Mouse (Mus musculus) hindbrain, embryonic 11.5 days (tissue): ENCODE data around the gene I830077J02Rik. TPM values are rescaled to one million over a fixed set of nuclear protein-coding genes. Genes with fewer than 3 reads are reported as not detected.

Experiments
- ATAC-seq: fragments of 200-750 bp; cut with Nextera tagmentation; 2 replicates; pipeline ENCODE4 v1.8.0; 2017; ENCODE audit warnings: mild to moderate bottlenecking, moderate TSS enrichment, moderate library complexity; ENCODE audit not compliant: low FRiP score
- DNase-seq: peaks from one replicate; pipeline ENCODE4 v3.0.0-alpha.2; 2015; ENCODE audit warnings: low spot score
- H3K27ac ChIP-seq: fragments of 300-500 bp; sonication (generic); 2 replicates; pipeline ENCODE4 v1.5.1; 2014; ENCODE audit warnings: mild to moderate bottlenecking, low read depth, low read length
- H3K27me3 ChIP-seq: fragments of 300-500 bp; sonication (generic); 2 replicates; pipeline ENCODE4 v1.6.1; 2014; ENCODE audit warnings: mild to moderate bottlenecking, low read length, moderate library complexity, mixed read lengths; ENCODE audit not compliant: control insufficient read depth, insufficient read depth
- H3K36me3 ChIP-seq: fragments of 300-500 bp; sonication (generic); 2 replicates; pipeline ENCODE4 v1.6.1; 2014; ENCODE audit warnings: mild to moderate bottlenecking, low read length, moderate library complexity, mixed read lengths; ENCODE audit not compliant: control insufficient read depth, insufficient read depth
- H3K4me1 ChIP-seq: fragments of 300-500 bp; sonication (generic); replicated peaks from 2 replicates; pipeline ENCODE4 v1.6.1; 2014; ENCODE audit warnings: low read length, mixed read lengths; ENCODE audit not compliant: control insufficient read depth, insufficient read depth
- H3K4me2 ChIP-seq: fragments of 300-500 bp; sonication (generic); replicated peaks from 2 replicates; pipeline ENCODE4 v1.6.1; 2014; ENCODE audit warnings: mild to moderate bottlenecking, low read depth, low read length
- H3K4me3 ChIP-seq: fragments of 300-500 bp; sonication (generic); 2 replicates; pipeline ENCODE4 v1.5.1; 2014; ENCODE audit warnings: low read depth, low read length
- H3K9ac ChIP-seq: fragments of 300-500 bp; sonication (generic); 2 replicates; pipeline ENCODE4 v1.6.1; 2014; ENCODE audit warnings: low read depth, low read length
- H3K9me3 ChIP-seq: fragments of 300-500 bp; sonication (generic); 2 replicates; pipeline ENCODE4 v1.6.1; 2016; ENCODE audit warnings: low read length; ENCODE audit not compliant: control insufficient read depth
- WGBS: fragments of 180-500 bp; shearing (Covaris S2); extraction: QIAGEN DNeasy Blood & Tissue Kit; methylation state at CpG from one replicate; pipeline ENCODE4 v1.1.7; 2014; 5-methylcytosine and 5-hydroxymethylcytosine counted together
- polyA plus RNA-seq: library from polyadenylated mRNA; unstranded; fragments of >200 nt; fragmentation: Nextera tagmentation; extraction: Ambion mirVana; gene quantifications from 2 replicates; pipeline ENCODE4 v1.2.1, GENCODE M21; 2014

The I830077J02Rik gene
- polyA plus RNA-seq, 1 experiment from 2014 or later = 0.97 TPM

DNA sequence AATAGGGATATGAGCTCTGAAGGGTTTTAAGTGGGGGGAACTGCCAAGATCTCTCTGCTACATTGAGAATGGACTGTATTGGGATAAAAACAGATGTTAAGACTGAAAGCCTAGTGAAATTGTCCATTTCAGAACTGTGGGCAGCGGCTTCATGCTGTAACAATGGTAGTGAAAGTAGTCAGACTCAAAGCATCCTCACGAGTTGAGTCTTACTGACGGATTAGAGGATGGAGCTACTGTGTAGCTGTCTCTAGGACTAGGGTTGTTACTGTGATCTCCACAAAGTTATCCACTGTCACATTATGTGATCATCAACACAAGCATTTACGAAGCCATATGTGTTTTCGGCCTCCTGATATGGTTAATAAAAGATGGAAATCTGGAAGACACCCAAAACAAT, 25.7 kb upstream of the I830077J02Rik start:
- H3K36me3 ChIP-seq = 0 out of 2 replicates have a peak, but pooled peaks cover 2% of the 10 kb centered on the region

DNA sequence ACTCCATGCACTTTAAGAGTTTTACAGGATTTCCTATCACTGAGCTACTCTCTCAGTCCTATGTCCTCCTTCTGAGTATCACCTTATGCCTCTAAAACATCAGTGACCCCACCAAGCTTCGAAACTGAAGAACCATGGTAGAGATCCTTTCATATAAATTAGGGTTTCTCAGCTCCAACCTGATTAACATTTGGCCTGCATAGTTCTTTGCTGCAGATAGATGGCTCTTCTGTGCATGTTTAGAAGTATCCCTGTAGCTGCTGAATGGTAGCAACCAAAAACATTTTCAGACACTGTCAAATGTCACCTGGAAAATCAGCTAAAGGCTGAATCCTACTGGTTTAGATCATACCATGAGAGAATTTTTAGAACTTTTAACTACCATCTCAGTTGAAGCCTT, 24.8 kb upstream of the I830077J02Rik start:
- 98% methylated on average over 1 of the region's 1 CpGs for WGBS
- H3K4me3 ChIP-seq = no peak overlapping the region

More for the DNA sequence above, 25.7 kb upstream of the I830077J02Rik start:
- DNase-seq = no peak
- WGBS = 45% methylated on average over 5 of the region's 5 CpGs
- H3K4me2 ChIP-seq = peak overlapping the region; percentile 61
- no peak for ATAC-seq
- H3K9me3 ChIP-seq = no peaks in the 10 kb centered on the region
- peak overlapping the region; percentile 88 for H3K4me3 ChIP-seq
- H3K9ac ChIP-seq = peak overlapping the region; percentile 95
- H3K4me1 ChIP-seq = 0 out of 2 replicates have a peak, but pooled peaks cover 6% of the 10 kb centered on the region
- H3K27ac ChIP-seq = no peak overlapping the region
- H3K27me3 ChIP-seq = no peaks in the 10 kb centered on the region

DNA sequence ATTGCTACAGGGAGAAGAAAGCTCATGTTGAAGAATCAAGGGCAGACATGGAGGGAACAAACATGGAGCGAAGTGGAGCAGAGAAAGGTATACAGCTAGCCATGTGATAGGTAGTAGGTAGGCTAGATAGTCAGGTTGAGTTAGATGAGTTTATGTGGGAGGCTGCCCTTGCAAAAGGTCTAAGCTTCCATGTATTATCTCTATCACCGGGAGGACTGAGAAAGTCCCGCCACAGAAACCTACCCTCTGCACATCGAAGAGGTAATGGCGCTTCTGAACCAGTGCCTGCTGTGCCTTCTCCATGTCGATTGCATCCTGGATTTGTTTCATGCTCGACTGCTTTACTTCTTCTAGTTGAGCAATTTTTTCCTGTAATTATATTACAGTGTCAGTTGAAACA, 18.9 kb upstream of the I830077J02Rik start:
- WGBS = 91% methylated on average over 7 of the region's 7 CpGs
- H3K27me3 ChIP-seq = no peaks in the 10 kb centered on the region
- ATAC-seq = no peak
- H3K4me3 ChIP-seq = no peak overlapping the region
- H3K36me3 ChIP-seq = peaks cover 9% of the 10 kb centered on the region; the same call in 1 of the 2 replicates
- H3K9ac ChIP-seq = no peak overlapping the region
- H3K4me2 ChIP-seq = no peak overlapping the region
- H3K9me3 ChIP-seq = no peaks in the 10 kb centered on the region
- no peak overlapping the region for H3K27ac ChIP-seq
- no peaks in the 10 kb centered on the region for H3K4me1 ChIP-seq
- no peak for DNase-seq

More for the DNA sequence above, 24.8 kb upstream of the I830077J02Rik start:
- DNase-seq = no peak
- H3K36me3 ChIP-seq = 0 out of 2 replicates have a peak, but pooled peaks cover 1% of the 10 kb centered on the region
- no peak overlapping the region for H3K9ac ChIP-seq
- no peaks in the 10 kb centered on the region for H3K9me3 ChIP-seq
- no peak for ATAC-seq
- H3K27ac ChIP-seq = no peak overlapping the region
- H3K4me2 ChIP-seq = no peak overlapping the region
- 0 out of 2 replicates have a peak, but pooled peaks cover 6% of the 10 kb centered on the region for H3K4me1 ChIP-seq
- H3K27me3 ChIP-seq = no peaks in the 10 kb centered on the region

DNA sequence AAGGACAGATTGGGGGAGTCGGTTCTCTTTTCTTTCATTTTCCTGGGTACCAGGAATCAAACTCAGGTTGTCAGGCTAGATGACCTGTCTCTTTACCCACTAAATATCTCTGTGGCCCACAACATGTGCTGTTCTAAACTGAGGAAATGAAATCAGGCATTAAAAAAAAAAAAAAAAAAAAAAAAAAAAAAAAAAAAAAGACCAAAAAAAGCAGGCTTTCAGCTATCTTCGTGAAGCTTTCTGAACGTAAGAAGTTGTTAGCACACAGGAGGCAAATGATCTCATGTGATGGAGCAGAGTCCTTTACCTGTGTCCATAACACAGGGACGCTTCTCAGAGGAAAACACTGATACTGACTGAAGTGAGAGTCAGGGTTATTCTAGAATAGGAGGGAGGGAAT, 3.6 kb upstream of the I830077J02Rik start:
- DNase-seq = no peak
- ATAC-seq = no peak
- 94% methylated on average over 4 of the region's 4 CpGs for WGBS
- no peak overlapping the region for H3K9ac ChIP-seq
- no peaks in the 10 kb centered on the region for H3K4me1 ChIP-seq
- no peak overlapping the region for H3K4me3 ChIP-seq
- H3K27ac ChIP-seq = no peak overlapping the region
- H3K9me3 ChIP-seq = no peaks in the 10 kb centered on the region
- no peaks in the 10 kb centered on the region for H3K36me3 ChIP-seq
- no peak overlapping the region for H3K4me2 ChIP-seq
- H3K27me3 ChIP-seq = no peaks in the 10 kb centered on the region

DNA sequence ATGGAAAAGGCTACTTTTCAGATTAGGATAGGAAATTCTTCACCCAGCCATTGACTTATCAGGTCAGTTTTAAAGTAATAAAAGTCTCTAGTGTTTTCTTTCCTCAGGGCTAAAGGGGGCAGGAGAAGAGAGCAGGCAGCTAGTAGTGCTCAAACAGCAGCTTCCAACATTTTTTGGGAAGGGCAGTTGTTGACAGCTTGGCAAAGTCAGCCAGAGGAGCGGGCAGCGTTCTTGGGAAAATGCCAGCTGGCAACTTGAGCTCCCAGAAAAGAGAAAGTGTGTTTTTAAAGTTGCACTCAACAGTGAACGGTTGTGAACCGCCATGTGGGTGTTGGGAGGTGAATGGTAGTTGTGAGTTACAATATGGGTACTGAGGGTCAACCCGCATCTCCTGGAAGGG, 2.6 kb upstream of the I830077J02Rik start:
- no peak overlapping the region for H3K4me3 ChIP-seq
- no peaks in the 10 kb centered on the region for H3K36me3 ChIP-seq
- H3K27me3 ChIP-seq = no peaks in the 10 kb centered on the region
- H3K9ac ChIP-seq = no peak overlapping the region
- H3K4me2 ChIP-seq = no peak overlapping the region
- no peaks in the 10 kb centered on the region for H3K4me1 ChIP-seq
- DNase-seq = no peak
- WGBS = 92% methylated on average over 5 of the region's 5 CpGs
- H3K9me3 ChIP-seq = no peaks in the 10 kb centered on the region
- ATAC-seq = no peak
- H3K27ac ChIP-seq = no peak overlapping the region

DNA sequence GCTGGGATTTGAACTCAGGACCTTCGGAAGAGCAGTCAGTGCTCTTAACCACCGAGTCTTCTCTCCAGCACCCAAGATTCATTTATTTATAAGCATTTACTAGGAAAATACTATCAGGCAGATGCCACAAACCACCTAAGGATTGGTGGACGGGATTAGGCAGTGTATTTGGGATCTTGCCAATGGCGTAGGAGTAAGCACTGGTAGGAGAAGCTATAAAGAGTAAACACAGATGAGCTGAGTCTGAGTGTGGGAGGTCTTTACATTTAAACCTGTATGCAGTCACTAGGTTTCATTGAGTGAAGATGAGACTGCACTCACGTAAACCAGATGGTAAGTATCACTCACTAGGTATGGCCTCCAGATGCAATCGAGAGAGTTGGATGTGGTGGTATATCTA, 1.5 kb upstream of the I830077J02Rik start:
- DNase-seq (no peak), ATAC-seq (no peak)
- Histone ChIP-seq H3K36me3 (no peaks in the 10 kb centered on the region), H3K9me3 (no peaks in the 10 kb centered on the region), H3K4me1 (no peaks in the 10 kb centered on the region), H3K4me3 (no peak overlapping the region), H3K4me2 (no peak overlapping the region), H3K27ac (no peak overlapping the region), H3K27me3 (no peaks in the 10 kb centered on the region), H3K9ac (no peak overlapping the region)
- 95% methylated on average over 6 of the region's 6 CpGs for WGBS

DNA sequence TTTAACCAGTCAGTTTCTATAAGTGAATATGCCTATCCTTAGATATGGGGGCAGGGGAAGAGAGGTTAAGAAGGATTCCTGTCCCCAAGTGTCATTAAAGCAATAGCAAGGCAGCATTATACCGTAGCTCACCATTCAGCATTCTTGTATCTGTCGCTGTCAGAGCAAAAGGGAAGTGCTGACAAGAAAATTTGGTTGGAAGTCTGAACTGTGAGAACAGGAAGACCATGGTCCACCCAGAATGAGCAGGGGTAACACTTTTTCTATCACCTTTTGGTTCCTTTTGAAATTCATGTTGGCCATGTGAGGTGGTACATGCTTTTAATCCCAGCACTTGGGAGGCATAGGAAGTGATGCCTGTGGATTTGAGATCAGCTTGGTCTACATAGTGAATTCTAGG, 1.4 kb downstream of the I830077J02Rik start:
- 89% methylated on average over 2 of the region's 2 CpGs for WGBS
- no peak overlapping the region for H3K9ac ChIP-seq

DNA sequence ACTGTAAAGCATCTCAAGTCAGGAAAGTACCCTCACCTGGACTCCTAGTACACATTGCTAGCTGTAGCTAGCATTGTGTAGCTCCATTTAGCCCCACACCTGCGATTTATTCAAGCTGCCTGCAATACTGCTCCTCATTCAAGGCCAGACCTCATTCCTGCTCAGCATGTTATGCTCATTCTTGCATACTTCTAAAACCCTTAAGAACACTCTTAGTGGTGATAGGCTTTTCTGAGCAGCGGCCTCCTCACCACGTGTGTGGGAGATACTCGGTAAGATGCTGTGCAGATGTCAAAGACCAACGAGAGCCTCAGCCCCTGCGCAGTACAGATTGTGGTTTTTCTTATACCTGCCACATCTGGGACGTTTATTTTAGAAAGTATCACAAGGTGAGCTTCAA, 2.6 kb downstream of the I830077J02Rik start:
- no peak overlapping the region for H3K27ac ChIP-seq
- no peaks in the 10 kb centered on the region for H3K9me3 ChIP-seq
- no peaks in the 10 kb centered on the region for H3K27me3 ChIP-seq
- H3K4me1 ChIP-seq = no peaks in the 10 kb centered on the region
- WGBS = 85% methylated on average over 7 of the region's 7 CpGs
- no peak for ATAC-seq
- no peak overlapping the region for H3K4me3 ChIP-seq
- no peak overlapping the region for H3K4me2 ChIP-seq
- no peak overlapping the region for H3K9ac ChIP-seq
- no peaks in the 10 kb centered on the region for H3K36me3 ChIP-seq
- no peak for DNase-seq

More for the DNA sequence above, 1.4 kb downstream of the I830077J02Rik start:
- Histone ChIP-seq H3K36me3 (no peaks in the 10 kb centered on the region), H3K27ac (no peak overlapping the region), H3K4me3 (no peak overlapping the region), H3K27me3 (no peaks in the 10 kb centered on the region), H3K9me3 (no peaks in the 10 kb centered on the region), H3K4me1 (no peaks in the 10 kb centered on the region), H3K4me2 (no peak overlapping the region)
- DNase-seq (no peak), ATAC-seq (no peak)

DNA sequence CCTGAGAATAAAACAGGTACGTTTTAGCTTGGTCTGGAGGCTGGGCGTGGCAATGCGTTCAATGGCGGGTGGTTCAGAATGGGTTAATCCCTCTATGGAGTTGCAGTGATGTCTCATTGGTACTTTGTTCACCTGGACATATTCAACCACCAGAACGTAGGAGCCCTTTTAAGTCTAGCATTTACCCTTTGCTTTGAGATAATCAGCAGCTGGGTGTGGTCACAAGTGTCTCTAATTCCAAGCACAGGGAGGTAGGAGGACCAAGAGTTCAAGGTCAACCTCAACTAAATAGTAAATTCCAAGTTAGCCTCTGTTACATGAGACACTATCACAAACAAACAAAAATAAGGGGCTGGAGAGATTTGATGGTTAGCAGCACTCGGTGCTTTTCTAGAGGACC, 3.7 kb downstream of the I830077J02Rik start:
- Histone ChIP-seq H3K4me2 (no peak overlapping the region), H3K9ac (no peak overlapping the region), H3K9me3 (no peaks in the 10 kb centered on the region), H3K27ac (no peak overlapping the region), H3K27me3 (no peaks in the 10 kb centered on the region), H3K4me1 (no peaks in the 10 kb centered on the region), H3K36me3 (no peaks in the 10 kb centered on the region), H3K4me3 (no peak overlapping the region)
- no peak for DNase-seq
- no peak for ATAC-seq
- WGBS = 87% methylated on average over 6 of the region's 6 CpGs
